Mouse (Mus musculus): ENCODE data around the gene Ankub1. TPM values are rescaled to one million over a fixed set of nuclear protein-coding genes. Genes with fewer than 3 reads are reported as not detected.

Gene Ankub1
- polyA plus RNA-seq, 1 experiment from 2014 or later = 0.17 TPM

GRCm38 (mm10) chr3:57626954-57627513 is 65.6 kb downstream of the Ankub1 start:
- no peak overlapping the region for H3K27ac ChIP-seq (replicated peaks)
- H3K4me1 ChIP-seq = peaks cover 6% of the 10 kb centered on the region
- H3K4me3 ChIP-seq = no peak overlapping the region
- H3K27me3 ChIP-seq (ENCODE audit: low read depth, poor library complexity, severe bottlenecking) = no peaks in the 10 kb centered on the region
- no peaks in the 10 kb centered on the region for H3K36me3 ChIP-seq
- DNase-seq (ENCODE audit: low spot score) = no peak
- no peaks in the 10 kb centered on the region for H3K9me3 ChIP-seq (replicated peaks)
- 83% methylated on average over 11 of the region's 11 CpGs for WGBS

GRCm38 (mm10) chr3:57625275-57625997 is 67.2 kb downstream of the Ankub1 start:
- peak overlapping the region; percentile 70 for H3K27ac ChIP-seq (replicated peaks)
- H3K27me3 ChIP-seq (ENCODE audit: low read depth, poor library complexity, severe bottlenecking) = no peaks in the 10 kb centered on the region
- no peaks in the 10 kb centered on the region for H3K9me3 ChIP-seq (replicated peaks)
- WGBS = 26% methylated on average over 21 of the region's 21 CpGs
- H3K36me3 ChIP-seq = no peaks in the 10 kb centered on the region
- peak overlapping the region; percentile 32 for H3K4me3 ChIP-seq
- peak; percentile 75 for DNase-seq (ENCODE audit: low spot score)
- peaks cover 6% of the 10 kb centered on the region for H3K4me1 ChIP-seq

GRCm38 (mm10) chr3:57619718-57620117 is 72.9 kb downstream of the Ankub1 start:
- Histone ChIP-seq H3K36me3 (no peaks in the 10 kb centered on the region), H3K27me3 (ENCODE audit: low read depth, poor library complexity, severe bottlenecking) (no peaks in the 10 kb centered on the region), H3K4me3 (no peak overlapping the region), H3K4me1 (no peaks in the 10 kb centered on the region), H3K9me3 (replicated peaks) (no peaks in the 10 kb centered on the region), H3K27ac (replicated peaks) (no peak overlapping the region)
- WGBS = 78% methylated on average over 4 of the region's 4 CpGs
- no peak for DNase-seq (ENCODE audit: low spot score)

GRCm38 (mm10) chr3:57615652-57616051 is 76.9 kb downstream of the Ankub1 start:
- Histone ChIP-seq H3K27me3 (ENCODE audit: low read depth, poor library complexity, severe bottlenecking) (no peaks in the 10 kb centered on the region), H3K4me3 (no peak overlapping the region), H3K36me3 (no peaks in the 10 kb centered on the region), H3K4me1 (no peaks in the 10 kb centered on the region), H3K27ac (replicated peaks) (no peak overlapping the region), H3K9me3 (replicated peaks) (no peaks in the 10 kb centered on the region)
- DNase-seq (ENCODE audit: low spot score) = no peak
- 94% methylated on average over 4 of the region's 4 CpGs for WGBS

GRCm38 (mm10) chr3:57612430-57612997 is 80.1 kb downstream of the Ankub1 start:
- no peak overlapping the region for H3K4me3 ChIP-seq
- WGBS = 75% methylated on average over 3 of the region's 3 CpGs
- no peaks in the 10 kb centered on the region for H3K9me3 ChIP-seq (replicated peaks)
- H3K27me3 ChIP-seq (ENCODE audit: low read depth, poor library complexity, severe bottlenecking) = no peaks in the 10 kb centered on the region
- H3K4me1 ChIP-seq = no peaks in the 10 kb centered on the region
- DNase-seq (ENCODE audit: low spot score) = no peak
- no peaks in the 10 kb centered on the region for H3K36me3 ChIP-seq
- H3K27ac ChIP-seq (replicated peaks) = no peak overlapping the region

- 88% methylated on average over 7 of the region's 7 CpGs for WGBS
- no peak for DNase-seq (ENCODE audit: low spot score)
- Histone ChIP-seq H3K4me1 (no peaks in the 10 kb centered on the region), H3K36me3 (no peaks in the 10 kb centered on the region), H3K27ac (replicated peaks) (no peak overlapping the region), H3K4me3 (no peak overlapping the region), H3K27me3 (ENCODE audit: low read depth, poor library complexity, severe bottlenecking) (no peaks in the 10 kb centered on the region), H3K9me3 (replicated peaks) (no peaks in the 10 kb centered on the region)
Measured at GRCm38 (mm10) chr3:57611776-57612175, 80.8 kb downstream of the Ankub1 start.

Small RNA genes within 50 kb of the gene (microRNA-seq; reads per million reads assigned to microRNA genes)
- not detected for gene Mir6377

Other genes starting within 250 kb of the Ankub1 start
- 11.4 and 13.3 TPM in 2 replicates for gene Wwtr1, start 116.9 kb downstream of the Ankub1 start, polyA plus RNA-seq (2016; fragmentation: Nextera tagmentation; extraction: Ambion mirVana)
- gene Commd2, start 41.1 kb downstream of the Ankub1 start, polyA plus RNA-seq (2016; fragmentation: Nextera tagmentation; extraction: Ambion mirVana) = 105 and 107 TPM in 2 replicates
- gene Rnf13, start 43.3 kb upstream of the Ankub1 start, polyA plus RNA-seq (2016; fragmentation: Nextera tagmentation; extraction: Ambion mirVana) = 43.9 and 46.5 TPM in 2 replicates
- 183 and 229 TPM in 2 replicates for gene Pfn2, start 155.3 kb upstream of the Ankub1 start, polyA plus RNA-seq (2016; fragmentation: Nextera tagmentation; extraction: Ambion mirVana)

Measured in midbrain, embryonic 10.5 days (tissue).